Mouse (Mus musculus): ENCODE data around the gene Zbtb17. TPM values are rescaled to one million over a fixed set of nuclear protein-coding genes. Genes with fewer than 3 reads are reported as not detected.

The Zbtb17 gene
- polyA plus RNA-seq, 1 experiment from 2014 or later, result 5.5 TPM

DNA sequence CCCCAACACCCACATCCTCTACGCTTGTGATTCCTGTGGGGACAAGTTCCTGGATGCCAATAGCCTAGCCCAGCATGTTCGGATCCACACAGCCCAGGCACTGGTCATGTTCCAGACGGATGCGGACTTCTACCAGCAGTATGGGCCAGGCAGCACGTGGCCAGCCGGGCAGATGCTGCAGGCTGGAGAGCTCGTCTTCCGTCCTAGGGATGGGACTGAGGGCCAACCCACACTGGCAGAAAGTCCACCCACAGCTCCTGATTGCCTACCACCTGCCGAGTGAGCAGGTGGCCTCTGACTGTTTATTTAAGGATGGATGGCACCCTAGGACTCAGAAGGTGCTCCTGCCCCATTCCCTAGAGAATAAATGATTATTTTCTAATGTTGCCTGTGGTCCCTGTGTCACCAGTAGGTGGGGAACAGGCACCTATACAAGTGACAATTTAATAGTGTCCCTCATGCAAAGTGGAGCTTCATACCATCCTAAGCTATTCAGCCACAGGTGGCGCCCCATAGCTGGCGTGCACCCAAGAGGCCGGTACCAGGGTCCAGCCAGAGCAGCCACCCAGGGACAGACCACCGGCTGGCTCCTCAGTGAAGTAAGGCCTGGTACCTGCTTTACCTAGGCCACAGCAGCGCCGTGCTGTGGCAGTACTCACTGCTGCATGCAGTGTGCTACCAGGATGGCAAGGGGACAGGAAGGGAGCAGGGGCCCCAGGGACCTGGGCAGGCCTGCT, 22.6 kb downstream of the Zbtb17 start:
- Histone ChIP-seq H3K27ac (ENCODE audit: low read depth) (no peak overlapping the region), H3K4me3 (ENCODE audit: low read depth, low read length) (no peak overlapping the region), H3K9me3 (ENCODE audit: low read length) (no peaks in the 10 kb centered on the region), H3K4me1 (ENCODE audit: insufficient read depth) (no peaks in the 10 kb centered on the region), H3K4me2 (ENCODE audit: low read depth, low read length) (no peak overlapping the region), H3K9ac (replicated peaks) (no peak overlapping the region), H3K27me3 (ENCODE audit: insufficient read depth, low read length) (no peaks in the 10 kb centered on the region), H3K36me3 (replicated peaks; ENCODE audit: insufficient read depth, low read length) (peaks cover 81% of the 10 kb centered on the region)
- DNase-seq (peak; percentile 18), ATAC-seq (no peak)
- 86% methylated on average over 15 of the region's 15 CpGs for WGBS (ENCODE audit: insufficient replicate concordance)
- TF ChIP-seq CTCF (IDR thresholded peaks at IDR 0.05; ENCODE audit: low read depth) (0 out of 2 replicates have a peak, but pooled peaks have one; percentile 7), EP300 (IDR thresholded peaks at IDR 0.05; ENCODE audit: low read depth) (no peak)

DNA sequence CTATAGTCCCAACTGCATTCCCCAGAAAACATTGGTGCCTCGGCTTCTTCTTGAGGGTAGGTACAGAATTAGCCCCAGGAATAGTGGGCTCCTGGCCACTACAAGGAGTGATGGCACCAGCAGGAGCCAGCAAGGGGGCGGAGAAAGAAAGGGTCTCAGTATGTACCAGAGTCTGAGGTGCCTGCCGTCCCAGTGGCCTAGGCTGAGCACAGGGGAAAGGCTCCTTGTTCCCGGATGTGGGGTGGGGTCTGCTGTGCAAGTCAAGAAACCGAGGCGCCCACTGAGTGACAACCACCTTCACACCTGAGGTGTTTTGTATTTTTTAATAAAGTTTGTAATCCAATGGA, 23.1 kb downstream of the Zbtb17 start:
- peaks cover 86% of the 10 kb centered on the region for H3K36me3 ChIP-seq (replicated peaks; ENCODE audit: insufficient read depth, low read length)
- H3K9ac ChIP-seq (replicated peaks), result no peak overlapping the region
- TF ChIP-seq EP300 (IDR thresholded peaks at IDR 0.05; ENCODE audit: low read depth), result no peak
- no peak for TF ChIP-seq CTCF (IDR thresholded peaks at IDR 0.05; ENCODE audit: low read depth)
- H3K4me2 ChIP-seq (ENCODE audit: low read depth, low read length), result no peak overlapping the region
- H3K27ac ChIP-seq (ENCODE audit: low read depth), result no peak overlapping the region
- WGBS (ENCODE audit: insufficient replicate concordance), result 91% methylated on average over 6 of the region's 6 CpGs
- H3K4me3 ChIP-seq (ENCODE audit: low read depth, low read length), result no peak overlapping the region
- H3K27me3 ChIP-seq (ENCODE audit: insufficient read depth, low read length), result no peaks in the 10 kb centered on the region
- ATAC-seq, result no peak
- no peaks in the 10 kb centered on the region for H3K9me3 ChIP-seq (ENCODE audit: low read length)
- no peak for DNase-seq
- no peaks in the 10 kb centered on the region for H3K4me1 ChIP-seq (ENCODE audit: insufficient read depth)

DNA sequence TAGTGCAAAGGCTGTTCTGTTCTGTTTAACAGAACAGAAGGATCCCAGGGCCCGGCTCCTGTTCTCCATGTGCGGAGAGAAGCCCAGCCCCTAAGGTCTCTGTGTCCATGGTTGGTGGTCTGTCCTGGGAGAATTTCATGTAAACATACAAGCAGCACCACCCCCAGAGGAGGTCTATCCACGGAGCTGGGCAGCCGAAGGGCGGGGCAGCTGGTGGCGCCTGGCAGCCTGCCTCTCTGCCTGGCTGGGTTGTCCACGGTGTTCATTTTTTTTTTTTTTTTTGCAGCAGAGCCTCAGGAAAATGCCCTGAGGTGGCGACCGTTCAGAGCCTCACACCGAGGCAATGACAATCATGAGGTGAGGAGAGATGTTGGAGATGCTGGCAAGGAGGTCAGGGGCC, 24.1 kb downstream of the Zbtb17 start:
- DNase-seq, result no peak
- Histone ChIP-seq H3K4me2 (ENCODE audit: low read depth, low read length) (no peak overlapping the region), H3K27ac (ENCODE audit: low read depth) (no peak overlapping the region), H3K27me3 (ENCODE audit: insufficient read depth, low read length) (no peaks in the 10 kb centered on the region), H3K4me3 (ENCODE audit: low read depth, low read length) (no peak overlapping the region), H3K36me3 (replicated peaks; ENCODE audit: insufficient read depth, low read length) (peaks cover 95% of the 10 kb centered on the region), H3K4me1 (ENCODE audit: insufficient read depth) (no peaks in the 10 kb centered on the region), H3K9ac (replicated peaks) (no peak overlapping the region), H3K9me3 (ENCODE audit: low read length) (no peaks in the 10 kb centered on the region)
- TF ChIP-seq EP300 (IDR thresholded peaks at IDR 0.05; ENCODE audit: low read depth), result no peak
- TF ChIP-seq CTCF (IDR thresholded peaks at IDR 0.05; ENCODE audit: low read depth), result no peak
- ATAC-seq, result no peak
- WGBS (ENCODE audit: insufficient replicate concordance), result 72% methylated on average over 10 of the region's 10 CpGs

DNA sequence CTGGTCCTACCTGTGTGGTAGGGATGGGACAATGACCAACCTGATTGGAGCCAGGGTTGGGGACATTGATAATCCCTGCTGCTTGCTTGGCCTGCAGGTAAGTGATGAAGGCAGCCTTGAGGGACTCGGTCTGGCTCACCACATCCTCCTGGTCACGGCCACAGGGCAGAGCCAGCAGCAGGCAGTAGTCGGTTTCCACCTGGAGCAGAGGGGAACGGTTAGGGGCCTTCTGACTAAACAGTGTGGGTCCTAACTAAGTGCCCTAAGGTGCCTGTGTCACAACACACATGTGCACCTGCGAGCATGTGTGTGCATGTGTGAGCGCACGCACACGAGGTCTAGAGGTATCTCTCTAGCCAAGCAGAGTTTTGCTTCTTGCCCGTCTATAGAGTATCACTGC, 24.9 kb downstream of the Zbtb17 start:
- 89% methylated on average over 9 of the region's 9 CpGs for WGBS (ENCODE audit: insufficient replicate concordance)
- peaks cover 95% of the 10 kb centered on the region for H3K36me3 ChIP-seq (replicated peaks; ENCODE audit: insufficient read depth, low read length)

DNA sequence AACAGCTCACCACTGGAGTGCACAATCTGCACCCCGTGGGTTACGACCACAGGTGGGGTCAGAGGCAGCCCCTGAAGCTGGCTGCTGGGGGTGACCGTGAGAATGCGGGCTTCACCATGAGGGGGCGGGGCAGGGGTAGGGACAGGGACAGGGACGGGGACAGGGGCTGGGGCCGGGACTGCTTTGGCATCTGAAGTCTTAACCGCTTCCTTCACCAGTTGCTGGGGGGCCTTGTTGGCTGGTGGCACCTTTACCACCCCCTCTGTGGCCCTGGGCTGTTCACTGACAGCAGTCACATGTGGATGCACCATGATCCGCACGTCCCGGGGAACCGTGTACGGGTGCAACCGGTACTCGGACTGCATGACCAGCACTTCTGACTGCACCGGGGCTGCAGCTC, 27.0 kb downstream of the Zbtb17 start:
- peaks cover 96% of the 10 kb centered on the region for H3K36me3 ChIP-seq (replicated peaks; ENCODE audit: insufficient read depth, low read length)
- TF ChIP-seq EP300 (IDR thresholded peaks at IDR 0.05; ENCODE audit: low read depth) (no peak), CTCF (IDR thresholded peaks at IDR 0.05; ENCODE audit: low read depth) (no peak)
- WGBS (ENCODE audit: insufficient replicate concordance), result 98% methylated on average over 16 of the region's 16 CpGs
- no peak overlapping the region for H3K27ac ChIP-seq (ENCODE audit: low read depth)
- H3K4me1 ChIP-seq (ENCODE audit: insufficient read depth), result no peaks in the 10 kb centered on the region
- H3K4me2 ChIP-seq (ENCODE audit: low read depth, low read length), result no peak overlapping the region
- DNase-seq (no peak), ATAC-seq (no peak)
- no peaks in the 10 kb centered on the region; the same call in 1 of the 2 replicates for H3K9me3 ChIP-seq (ENCODE audit: low read length)
- no peak overlapping the region for H3K4me3 ChIP-seq (ENCODE audit: low read depth, low read length)
- H3K27me3 ChIP-seq (ENCODE audit: insufficient read depth, low read length), result no peaks in the 10 kb centered on the region
- H3K9ac ChIP-seq (replicated peaks), result no peak overlapping the region

More for the DNA sequence above, 24.9 kb downstream of the Zbtb17 start:
- Histone ChIP-seq H3K9ac (replicated peaks) (no peak overlapping the region), H3K4me2 (ENCODE audit: low read depth, low read length) (no peak overlapping the region), H3K27me3 (ENCODE audit: insufficient read depth, low read length) (no peaks in the 10 kb centered on the region), H3K4me3 (ENCODE audit: low read depth, low read length) (no peak overlapping the region), H3K4me1 (ENCODE audit: insufficient read depth) (no peaks in the 10 kb centered on the region), H3K9me3 (ENCODE audit: low read length) (no peaks in the 10 kb centered on the region), H3K27ac (ENCODE audit: low read depth) (no peak overlapping the region)
- ATAC-seq (no peak), DNase-seq (no peak)
- TF ChIP-seq CTCF (IDR thresholded peaks at IDR 0.05; ENCODE audit: low read depth) (no peak), EP300 (IDR thresholded peaks at IDR 0.05; ENCODE audit: low read depth) (no peak)

DNA sequence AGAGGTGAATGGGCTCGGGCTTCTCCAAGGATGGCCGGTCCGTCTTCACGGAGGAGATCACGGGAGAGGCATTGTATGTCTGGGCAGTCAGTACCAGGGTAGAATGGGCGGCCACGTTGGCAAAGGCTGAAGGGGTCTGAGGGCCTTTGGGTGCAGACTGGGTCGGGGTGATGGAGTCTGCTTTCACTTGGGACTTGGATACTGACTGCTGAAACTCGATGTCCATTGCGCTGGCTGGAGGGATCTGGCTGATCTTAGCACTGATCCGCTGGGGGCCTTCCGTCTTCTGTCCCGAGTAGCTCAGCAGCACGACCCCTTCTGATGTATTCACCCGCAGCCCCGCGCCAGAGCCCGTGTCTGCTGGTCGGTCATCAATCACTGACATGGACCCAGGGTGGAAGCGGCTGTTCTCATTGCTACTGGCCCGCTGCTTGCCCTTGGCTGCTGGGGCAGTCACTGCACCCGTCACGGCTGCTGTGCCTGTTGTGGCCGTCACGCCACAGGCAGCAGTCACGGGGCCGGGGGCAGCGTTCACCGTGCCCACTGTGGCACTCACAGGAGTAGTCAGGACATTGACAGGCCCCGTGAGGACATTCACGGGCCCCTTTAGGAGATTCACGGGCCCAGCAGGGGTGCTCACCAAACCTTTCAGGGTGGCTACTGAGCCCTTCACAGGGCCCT, 28.3 kb downstream of the Zbtb17 start:
- H3K36me3 ChIP-seq (replicated peaks; ENCODE audit: insufficient read depth, low read length), result peaks cover 97% of the 10 kb centered on the region

More for the DNA sequence above, 28.3 kb downstream of the Zbtb17 start:
- WGBS (ENCODE audit: insufficient replicate concordance), result 94% methylated on average over 32 of the region's 32 CpGs
- Histone ChIP-seq H3K9me3 (ENCODE audit: low read length) (no peaks in the 10 kb centered on the region; the same call in 1 of the 2 replicates), H3K4me3 (ENCODE audit: low read depth, low read length) (no peak overlapping the region), H3K4me1 (ENCODE audit: insufficient read depth) (no peaks in the 10 kb centered on the region), H3K4me2 (ENCODE audit: low read depth, low read length) (no peak overlapping the region), H3K27ac (ENCODE audit: low read depth) (no peak overlapping the region), H3K27me3 (ENCODE audit: insufficient read depth, low read length) (no peaks in the 10 kb centered on the region), H3K9ac (replicated peaks) (no peak overlapping the region)
- DNase-seq, result no peak
- TF ChIP-seq CTCF (IDR thresholded peaks at IDR 0.05; ENCODE audit: low read depth) (no peak), EP300 (IDR thresholded peaks at IDR 0.05; ENCODE audit: low read depth) (no peak)
- ATAC-seq, result no peak

Data from liver, postnatal 0 days (tissue).